Mouse (Mus musculus) heart, postnatal 0 days (tissue): ENCODE results near the gene Zfhx3.

Experiments
- CTCF ChIP-seq: IDR thresholded peaks from 2 replicates; pipeline ENCODE4 v1.5.1; 2016; ENCODE audit warnings: antibody characterized with exemption, control low read depth, low read depth
- EP300 ChIP-seq: IDR thresholded peaks from 2 replicates; pipeline ENCODE4 v1.6.1; 2016; ENCODE audit warnings: antibody characterized with exemption, low read depth

GRCm38 (mm10) chr8:108215026-108215425, 272.6 kb downstream of the Zfhx3 start:
- no peak for TF ChIP-seq CTCF
- TF ChIP-seq EP300, result no peak
